Mouse (Mus musculus) neural tube, embryonic 14.5 days (tissue): Measurements from ENCODE around the gene Prrx1. TPM values are rescaled to one million over a fixed set of nuclear protein-coding genes. Genes with fewer than 3 reads are reported as not detected.

ENCODE experiments used
- ATAC-seq: fragments of 200-750 bp; cut with Nextera tagmentation; 2 replicates; pipeline ENCODE4 v1.8.0; 2017; ENCODE audit warnings: low read depth, mild to moderate bottlenecking, moderate TSS enrichment, moderate library complexity
- H3K27ac ChIP-seq: fragments of 300-500 bp; sonication (generic); 2 replicates; pipeline ENCODE4 v1.5.1; 2014; ENCODE audit warnings: low read depth, mild to moderate bottlenecking, control low read depth, low read length, moderate library complexity, mixed read lengths
- H3K27me3 ChIP-seq: fragments of 300-500 bp; sonication (generic); 2 replicates; pipeline ENCODE4 v1.6.1; 2014; ENCODE audit warnings: low read length; ENCODE audit not compliant: control insufficient read depth, insufficient read depth
- H3K36me3 ChIP-seq: fragments of 300-500 bp; sonication (generic); 2 replicates; pipeline ENCODE4 v1.6.1; 2014; ENCODE audit warnings: low read length, mixed read lengths; ENCODE audit not compliant: control insufficient read depth, insufficient read depth
- H3K4me1 ChIP-seq: fragments of 300-500 bp; sonication (generic); 2 replicates; pipeline ENCODE4 v1.6.1; 2014; ENCODE audit warnings: low read length; ENCODE audit not compliant: control insufficient read depth, insufficient read depth
- H3K4me2 ChIP-seq: fragments of 300-500 bp; sonication (generic); 2 replicates; pipeline ENCODE4 v1.6.1; 2014; ENCODE audit warnings: mild to moderate bottlenecking, low read depth, low read length, control low read depth
- H3K4me3 ChIP-seq: fragments of 300-500 bp; sonication (generic); 2 replicates; pipeline ENCODE4 v1.5.1; 2014; ENCODE audit warnings: low read depth, low read length, control low read depth, mixed read lengths
- H3K9ac ChIP-seq: fragments of 300-500 bp; sonication (generic); replicated peaks from 2 replicates; pipeline ENCODE4 v1.6.1; 2014; ENCODE audit warnings: low read depth, mild to moderate bottlenecking, control low read depth, low read length, mixed read lengths
- H3K9me3 ChIP-seq: fragments of 300-500 bp; sonication (generic); 2 replicates; pipeline ENCODE4 v1.6.1; 2016; ENCODE audit warnings: low read length; ENCODE audit not compliant: control insufficient read depth
- WGBS: fragments of 180-500 bp; shearing (Covaris S2); extraction: QIAGEN DNeasy Blood & Tissue Kit; methylation state at CpG from one replicate; pipeline ENCODE4 v1.1.7; 2014; 5-methylcytosine and 5-hydroxymethylcytosine counted together
- polyA plus RNA-seq: library from polyadenylated mRNA; unstranded; fragments of >200 nt; fragmentation: Nextera tagmentation; extraction: Ambion mirVana; gene quantifications from 2 replicates; pipeline ENCODE4 v1.2.1, GENCODE M21; 2014

The Prrx1 gene
- polyA plus RNA-seq, 1 experiment from 2014 or later: 0.78 TPM

- Histone ChIP-seq H3K9me3 (no peaks in the 10 kb centered on the region), H3K9ac (no peak overlapping the region), H3K4me3 (no peak overlapping the region), H3K4me2 (no peak overlapping the region), H3K27me3 (peaks cover 44% of the 10 kb centered on the region), H3K36me3 (no peaks in the 10 kb centered on the region), H3K4me1 (peaks cover 14% of the 10 kb centered on the region; the same call in 1 of the 2 replicates), H3K27ac (no peak overlapping the region)
- WGBS: 5% methylated on average over 11 of the region's 11 CpGs
- ATAC-seq: no peak
These were observed 5.8 kb downstream of the Prrx1 start for GRCm38 (mm10) chr1:163307706-163308105.

GRCm38 (mm10) chr1:163305956-163306355 lies 7.6 kb downstream of the Prrx1 start:
- Histone ChIP-seq H3K4me3 (no peak overlapping the region), H3K27me3 (peaks cover 33% of the 10 kb centered on the region), H3K27ac (no peak overlapping the region), H3K4me1 (0 out of 2 replicates have a peak, but pooled peaks cover 5% of the 10 kb centered on the region), H3K36me3 (no peaks in the 10 kb centered on the region), H3K9ac (no peak overlapping the region), H3K9me3 (no peaks in the 10 kb centered on the region), H3K4me2 (no peak overlapping the region)
- 48% methylated on average over 1 of the region's 1 CpGs for WGBS
- ATAC-seq: no peak

GRCm38 (mm10) chr1:163304837-163305236 lies 8.7 kb downstream of the Prrx1 start:
- no peak overlapping the region for H3K4me3 ChIP-seq
- H3K27me3 ChIP-seq: peaks cover 23% of the 10 kb centered on the region
- H3K4me2 ChIP-seq: no peak overlapping the region
- no peak overlapping the region for H3K9ac ChIP-seq
- H3K27ac ChIP-seq: no peak overlapping the region
- 0 out of 2 replicates have a peak, but pooled peaks cover 5% of the 10 kb centered on the region for H3K4me1 ChIP-seq
- H3K36me3 ChIP-seq: no peaks in the 10 kb centered on the region
- H3K9me3 ChIP-seq: no peaks in the 10 kb centered on the region
- ATAC-seq: no peak
- WGBS: 92% methylated on average over 3 of the region's 3 CpGs

- H3K4me2 ChIP-seq: no peak overlapping the region
- peaks cover 5% of the 10 kb centered on the region; the same call in 1 of the 2 replicates for H3K27me3 ChIP-seq
- WGBS: 58% methylated on average over 6 of the region's 6 CpGs
- no peaks in the 10 kb centered on the region for H3K4me1 ChIP-seq
- no peak overlapping the region for H3K4me3 ChIP-seq
- no peaks in the 10 kb centered on the region for H3K9me3 ChIP-seq
- H3K36me3 ChIP-seq: no peaks in the 10 kb centered on the region
- ATAC-seq: no peak
- H3K27ac ChIP-seq: no peak overlapping the region
- no peak overlapping the region for H3K9ac ChIP-seq
These were observed 11.2 kb downstream of the Prrx1 start for GRCm38 (mm10) chr1:163302292-163302691.

- no peaks in the 10 kb centered on the region for H3K27me3 ChIP-seq
- H3K9me3 ChIP-seq: no peaks in the 10 kb centered on the region
- no peak overlapping the region for H3K4me3 ChIP-seq
- H3K9ac ChIP-seq: no peak overlapping the region
- H3K27ac ChIP-seq: no peak overlapping the region
- no peak for ATAC-seq
- no peaks in the 10 kb centered on the region for H3K36me3 ChIP-seq
- no peak overlapping the region for H3K4me2 ChIP-seq
- H3K4me1 ChIP-seq: no peaks in the 10 kb centered on the region
- WGBS: 88% methylated on average over 4 of the region's 4 CpGs
These were observed 20.4 kb downstream of the Prrx1 start for GRCm38 (mm10) chr1:163293152-163293551.

GRCm38 (mm10) chr1:163291925-163292324 lies 21.6 kb downstream of the Prrx1 start:
- no peaks in the 10 kb centered on the region for H3K4me1 ChIP-seq
- H3K4me2 ChIP-seq: no peak overlapping the region
- no peaks in the 10 kb centered on the region for H3K9me3 ChIP-seq
- no peaks in the 10 kb centered on the region for H3K27me3 ChIP-seq
- no peak for ATAC-seq
- WGBS: 88% methylated on average over 2 of the region's 2 CpGs
- no peak overlapping the region for H3K4me3 ChIP-seq
- H3K27ac ChIP-seq: no peak overlapping the region
- no peaks in the 10 kb centered on the region for H3K36me3 ChIP-seq
- H3K9ac ChIP-seq: no peak overlapping the region

- no peaks in the 10 kb centered on the region for H3K9me3 ChIP-seq
- WGBS: 94% methylated on average over 7 of the region's 7 CpGs
These were observed 24.4 kb downstream of the Prrx1 start for GRCm38 (mm10) chr1:163289131-163289530.

GRCm38 (mm10) chr1:163285539-163285938 lies 28.0 kb downstream of the Prrx1 start:
- Histone ChIP-seq H3K4me1 (0 out of 2 replicates have a peak, but pooled peaks cover 4% of the 10 kb centered on the region), H3K9me3 (no peaks in the 10 kb centered on the region), H3K27ac (no peak overlapping the region), H3K4me3 (no peak overlapping the region), H3K9ac (no peak overlapping the region), H3K4me2 (no peak overlapping the region), H3K36me3 (no peaks in the 10 kb centered on the region), H3K27me3 (no peaks in the 10 kb centered on the region)
- no peak for ATAC-seq
- WGBS: 83% methylated on average over 1 of the region's 1 CpGs

More at GRCm38 (mm10) chr1:163289131-163289530, 24.4 kb downstream of the Prrx1 start:
- no peak overlapping the region for H3K4me3 ChIP-seq
- no peak overlapping the region for H3K9ac ChIP-seq
- H3K27ac ChIP-seq: no peak overlapping the region
- no peaks in the 10 kb centered on the region for H3K36me3 ChIP-seq
- ATAC-seq: no peak
- no peaks in the 10 kb centered on the region for H3K27me3 ChIP-seq
- H3K4me1 ChIP-seq: no peaks in the 10 kb centered on the region
- no peak overlapping the region for H3K4me2 ChIP-seq

GRCm38 (mm10) chr1:163285136-163285535 lies 28.4 kb downstream of the Prrx1 start:
- no peak for ATAC-seq
- Histone ChIP-seq H3K9ac (no peak overlapping the region), H3K4me1 (0 out of 2 replicates have a peak, but pooled peaks cover 4% of the 10 kb centered on the region), H3K27ac (no peak overlapping the region), H3K9me3 (no peaks in the 10 kb centered on the region), H3K4me3 (no peak overlapping the region), H3K27me3 (no peaks in the 10 kb centered on the region), H3K4me2 (no peak overlapping the region), H3K36me3 (no peaks in the 10 kb centered on the region)
- 42% methylated on average over 3 of the region's 3 CpGs for whole genome bisulfite sequencing
